Mouse (Mus musculus): ENCODE data around the gene Gtpbp8. TPM values are rescaled to one million over a fixed set of nuclear protein-coding genes. Genes with fewer than 3 reads are reported as not detected.

Gene Gtpbp8
- polyA plus RNA-seq, 1 experiment from 2014 or later = 30.5 TPM

DNA sequence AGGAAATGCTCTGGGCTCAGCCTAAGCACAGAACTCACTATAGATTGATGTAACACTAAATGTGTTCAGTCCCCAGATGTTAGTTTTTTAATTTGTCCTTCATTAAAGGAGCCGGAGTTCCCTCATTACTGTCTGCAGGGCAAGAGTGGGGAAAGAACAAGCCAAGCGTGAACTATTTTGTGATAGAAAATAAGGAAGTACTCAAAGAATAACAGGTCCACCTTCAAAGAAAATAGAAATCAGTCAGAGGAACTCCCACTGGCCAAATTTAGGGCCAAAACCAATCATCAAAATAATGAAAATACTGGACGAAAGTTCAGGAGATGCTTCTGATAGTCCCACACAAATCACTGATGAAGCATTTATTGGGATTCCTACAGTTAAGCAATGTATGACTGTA is 45.0 kb downstream of the Gtpbp8 start:
- Histone ChIP-seq H3K4me3 (ENCODE audit: low read depth, low read length) (no peak overlapping the region), H3K27me3 (replicated peaks; ENCODE audit: control insufficient read depth, insufficient read depth, low read length) (no peaks in the 10 kb centered on the region), H3K27ac (ENCODE audit: low read depth) (no peak overlapping the region), H3K9me3 (ENCODE audit: control insufficient read depth, low read length) (no peaks in the 10 kb centered on the region), H3K4me2 (ENCODE audit: low read length) (no peak overlapping the region), H3K9ac (ENCODE audit: low read length) (no peak overlapping the region), H3K4me1 (replicated peaks; ENCODE audit: control insufficient read depth, insufficient read depth, low read length) (peaks cover 5% of the 10 kb centered on the region), H3K36me3 (ENCODE audit: control insufficient read depth, insufficient read depth, low read length) (no peaks in the 10 kb centered on the region)
- ATAC-seq (replicated peaks; ENCODE audit: low FRiP score, low TSS enrichment, low read depth) (no peak), DNase-seq (ENCODE audit: low spot score) (no peak)
- WGBS = 84% methylated on average over 3 of the region's 3 CpGs

DNA sequence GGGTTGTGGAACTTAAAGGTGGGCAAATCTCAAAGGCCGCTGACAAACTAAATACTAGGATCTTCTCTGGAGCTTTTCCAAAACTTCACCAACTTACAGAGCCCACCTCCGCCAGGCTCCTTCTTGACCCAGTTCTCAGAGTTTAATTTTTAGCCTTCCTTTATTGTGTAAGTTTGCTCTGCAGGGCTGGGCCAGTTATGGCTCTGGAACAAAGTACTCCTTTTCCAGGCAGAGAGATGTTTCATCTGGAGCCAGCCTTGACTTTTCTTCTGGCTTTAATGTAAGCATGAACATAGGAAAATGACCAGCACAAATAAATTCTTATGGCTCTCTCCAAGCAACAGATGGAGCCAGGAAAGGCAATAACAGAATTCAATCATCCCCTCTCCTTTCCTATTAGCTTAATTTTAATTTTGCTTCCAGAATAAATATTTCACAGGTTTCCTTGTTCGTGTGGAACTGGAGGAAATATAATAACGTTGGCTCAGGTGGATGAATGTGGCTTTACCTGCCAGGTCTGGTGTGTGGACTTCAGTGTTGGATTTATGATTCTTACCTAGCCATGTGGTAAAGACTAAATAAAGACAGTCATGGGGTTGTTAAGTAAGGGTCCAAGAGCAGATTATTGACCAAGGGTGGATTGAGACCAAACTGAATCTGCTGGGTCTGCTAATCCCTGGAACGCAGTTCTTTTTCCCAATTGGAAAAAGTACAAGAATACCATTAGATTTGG is 48.5 kb downstream of the Gtpbp8 start:
- ATAC-seq (replicated peaks; ENCODE audit: low FRiP score, low TSS enrichment, low read depth) (no peak), DNase-seq (ENCODE audit: low spot score) (peak; percentile 45)
- Histone ChIP-seq H3K4me2 (ENCODE audit: low read length) (no peak overlapping the region), H3K4me3 (ENCODE audit: low read depth, low read length) (no peak overlapping the region), H3K27ac (ENCODE audit: low read depth) (no peak overlapping the region), H3K9me3 (ENCODE audit: control insufficient read depth, low read length) (no peaks in the 10 kb centered on the region), H3K36me3 (ENCODE audit: control insufficient read depth, insufficient read depth, low read length) (no peaks in the 10 kb centered on the region), H3K4me1 (replicated peaks; ENCODE audit: control insufficient read depth, insufficient read depth, low read length) (peaks cover 5% of the 10 kb centered on the region), H3K27me3 (replicated peaks; ENCODE audit: control insufficient read depth, insufficient read depth, low read length) (no peaks in the 10 kb centered on the region), H3K9ac (ENCODE audit: low read length) (no peak overlapping the region)
- 74% methylated on average over 5 of the region's 5 CpGs for WGBS

DNA sequence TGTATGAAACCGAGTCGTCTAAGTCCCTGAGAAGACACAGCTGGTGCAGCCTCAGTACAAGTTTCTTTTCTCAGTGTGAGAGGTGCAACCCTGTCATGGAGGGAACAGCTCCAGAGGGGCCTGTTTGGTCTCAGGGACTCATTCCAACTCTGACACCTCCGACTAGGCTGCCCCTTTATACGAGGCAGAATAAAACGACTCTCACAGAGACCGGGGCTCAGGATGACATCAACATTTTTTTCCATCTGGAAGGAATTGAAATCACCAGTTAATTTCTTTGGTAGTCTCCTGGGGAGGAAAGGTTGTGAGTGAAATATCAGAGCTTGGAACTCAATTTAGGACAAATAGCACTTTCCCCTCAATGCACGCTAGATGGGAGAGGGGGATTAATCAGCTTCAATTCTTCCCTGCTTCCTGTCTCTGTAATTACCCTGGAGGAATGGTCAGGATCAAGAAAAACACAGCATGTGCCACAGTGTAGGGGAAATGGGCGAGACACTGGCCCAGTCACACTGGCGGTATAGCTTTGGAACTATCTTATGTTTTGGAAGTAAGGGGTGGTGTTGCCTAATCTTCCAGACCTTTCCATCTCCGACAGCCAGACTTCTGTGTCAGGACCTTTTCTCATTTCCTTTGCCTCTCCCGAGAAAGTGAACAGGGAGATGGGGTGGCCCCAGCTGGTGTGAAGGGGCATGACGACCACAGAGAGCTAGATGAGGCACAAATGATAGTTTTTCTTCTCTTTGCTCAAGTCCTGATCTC is 50.1 kb downstream of the Gtpbp8 start:
- ATAC-seq (replicated peaks; ENCODE audit: low FRiP score, low TSS enrichment, low read depth) (peak; percentile 91), DNase-seq (ENCODE audit: low spot score) (peak; percentile 71)
- H3K9ac ChIP-seq (ENCODE audit: low read length) = no peak overlapping the region
- 21% methylated on average over 12 of the region's 12 CpGs for WGBS
- H3K27me3 ChIP-seq (replicated peaks; ENCODE audit: control insufficient read depth, insufficient read depth, low read length) = no peaks in the 10 kb centered on the region
- no peaks in the 10 kb centered on the region for H3K36me3 ChIP-seq (ENCODE audit: control insufficient read depth, insufficient read depth, low read length)
- peak overlapping the region; percentile 64 for H3K27ac ChIP-seq (ENCODE audit: low read depth)
- H3K4me3 ChIP-seq (ENCODE audit: low read depth, low read length) = no peak overlapping the region
- peaks cover 10% of the 10 kb centered on the region; the same call in 1 of the 2 replicates for H3K4me1 ChIP-seq (replicated peaks; ENCODE audit: control insufficient read depth, insufficient read depth, low read length)
- no peak overlapping the region for H3K4me2 ChIP-seq (ENCODE audit: low read length)
- no peaks in the 10 kb centered on the region for H3K9me3 ChIP-seq (ENCODE audit: control insufficient read depth, low read length)

DNA sequence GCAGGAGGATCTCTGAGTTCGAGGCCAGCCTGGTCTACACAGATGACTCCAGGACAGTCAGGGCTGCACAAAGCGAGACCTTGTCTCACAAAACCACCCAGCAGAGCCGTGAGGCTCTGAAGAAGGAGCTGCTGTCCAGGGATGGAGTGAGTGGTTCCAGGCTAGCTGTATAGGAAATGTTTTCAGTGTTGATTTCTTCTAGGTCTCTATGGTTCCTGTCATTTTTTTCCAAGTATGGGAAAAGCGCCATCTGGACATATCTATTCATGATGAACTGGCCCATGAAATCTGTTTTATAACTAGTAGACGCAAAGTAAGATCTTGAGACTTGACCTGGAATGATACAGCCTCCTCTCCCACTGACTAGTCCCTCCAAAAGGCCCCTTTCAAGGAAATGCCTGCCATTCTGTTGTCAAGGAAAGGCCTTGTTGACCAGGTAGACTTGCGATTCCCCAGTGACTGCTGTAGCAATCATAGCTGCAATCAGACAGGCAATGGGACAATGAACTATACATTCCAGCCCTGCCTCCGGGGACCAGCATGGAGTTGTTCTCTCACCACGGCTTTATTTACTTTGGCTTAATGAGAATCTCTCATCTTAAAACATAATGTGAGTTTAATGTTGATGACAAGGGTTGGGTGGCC is 50.8 kb downstream of the Gtpbp8 start:
- Histone ChIP-seq H3K36me3 (ENCODE audit: control insufficient read depth, insufficient read depth, low read length) (no peaks in the 10 kb centered on the region), H3K4me2 (ENCODE audit: low read length) (no peak overlapping the region), H3K27me3 (replicated peaks; ENCODE audit: control insufficient read depth, insufficient read depth, low read length) (no peaks in the 10 kb centered on the region), H3K9me3 (ENCODE audit: control insufficient read depth, low read length) (no peaks in the 10 kb centered on the region), H3K9ac (ENCODE audit: low read length) (no peak overlapping the region), H3K27ac (ENCODE audit: low read depth) (peak overlapping the region; percentile 64), H3K4me3 (ENCODE audit: low read depth, low read length) (no peak overlapping the region), H3K4me1 (replicated peaks; ENCODE audit: control insufficient read depth, insufficient read depth, low read length) (peaks cover 10% of the 10 kb centered on the region; the same call in 1 of the 2 replicates)
- peak; percentile 66 for DNase-seq (ENCODE audit: low spot score)
- 50% methylated on average over 8 of the region's 8 CpGs for WGBS
- peak; percentile 68 for ATAC-seq (replicated peaks; ENCODE audit: low FRiP score, low TSS enrichment, low read depth)

DNA sequence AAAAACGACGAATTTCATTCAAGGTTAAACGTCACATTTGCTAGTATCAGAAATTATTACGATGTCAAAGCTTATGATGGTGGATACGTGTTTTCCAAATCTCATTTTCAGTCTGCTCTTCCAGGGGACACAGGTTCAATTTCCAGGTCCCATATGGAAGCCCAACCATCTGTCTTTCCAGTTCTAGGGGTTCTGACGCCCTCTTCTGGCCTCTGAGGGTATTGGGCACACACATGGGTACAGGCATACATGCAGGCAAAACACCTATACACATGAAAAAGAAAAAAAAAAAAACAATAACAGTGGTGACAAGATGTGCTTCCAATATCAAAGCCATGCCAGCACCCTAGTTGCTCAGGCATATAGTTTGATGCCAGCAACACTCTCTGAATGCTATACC is 52.5 kb downstream of the Gtpbp8 start:
- peaks cover 15% of the 10 kb centered on the region; the same call in 1 of the 2 replicates for H3K4me1 ChIP-seq (replicated peaks; ENCODE audit: control insufficient read depth, insufficient read depth, low read length)
- 67% methylated on average over 6 of the region's 6 CpGs for WGBS
- no peak for ATAC-seq (replicated peaks; ENCODE audit: low FRiP score, low TSS enrichment, low read depth)

DNA sequence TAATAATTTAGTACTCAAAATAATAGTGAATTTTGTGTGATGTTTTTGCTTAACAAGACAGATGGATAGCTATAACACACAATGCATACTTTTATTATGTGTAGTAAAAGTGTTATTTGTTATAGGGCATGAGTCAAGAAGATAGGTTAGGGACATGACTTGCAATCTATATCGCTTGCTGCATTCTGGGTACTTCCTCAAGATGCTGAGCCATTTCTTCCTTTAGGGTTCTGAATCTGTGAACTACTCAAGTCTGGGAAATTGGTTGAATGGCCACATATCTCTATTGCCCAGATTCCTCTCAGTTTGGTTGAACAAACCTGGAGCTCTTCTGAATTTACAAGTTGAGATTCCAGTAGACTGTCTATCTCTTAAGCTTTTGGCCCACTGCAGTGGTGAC is 53.6 kb downstream of the Gtpbp8 start:
- Histone ChIP-seq H3K4me2 (ENCODE audit: low read length) (no peak overlapping the region), H3K9ac (ENCODE audit: low read length) (no peak overlapping the region), H3K27ac (ENCODE audit: low read depth) (no peak overlapping the region), H3K4me3 (ENCODE audit: low read depth, low read length) (no peak overlapping the region), H3K27me3 (replicated peaks; ENCODE audit: control insufficient read depth, insufficient read depth, low read length) (no peaks in the 10 kb centered on the region), H3K36me3 (ENCODE audit: control insufficient read depth, insufficient read depth, low read length) (no peaks in the 10 kb centered on the region), H3K9me3 (ENCODE audit: control insufficient read depth, low read length) (no peaks in the 10 kb centered on the region), H3K4me1 (replicated peaks; ENCODE audit: control insufficient read depth, insufficient read depth, low read length) (peaks cover 26% of the 10 kb centered on the region)
- ATAC-seq (replicated peaks; ENCODE audit: low FRiP score, low TSS enrichment, low read depth) (no peak), DNase-seq (ENCODE audit: low spot score) (no peak)
- 95% methylated on average over 1 of the region's 1 CpGs for WGBS

More for the DNA sequence above, 52.5 kb downstream of the Gtpbp8 start:
- H3K9me3 ChIP-seq (ENCODE audit: control insufficient read depth, low read length) = no peaks in the 10 kb centered on the region
- no peak overlapping the region for H3K9ac ChIP-seq (ENCODE audit: low read length)
- no peak overlapping the region for H3K4me2 ChIP-seq (ENCODE audit: low read length)
- H3K27me3 ChIP-seq (replicated peaks; ENCODE audit: control insufficient read depth, insufficient read depth, low read length) = no peaks in the 10 kb centered on the region
- no peak overlapping the region for H3K27ac ChIP-seq (ENCODE audit: low read depth)
- H3K4me3 ChIP-seq (ENCODE audit: low read depth, low read length) = no peak overlapping the region
- no peaks in the 10 kb centered on the region for H3K36me3 ChIP-seq (ENCODE audit: control insufficient read depth, insufficient read depth, low read length)
- no peak for DNase-seq (ENCODE audit: low spot score)

DNA sequence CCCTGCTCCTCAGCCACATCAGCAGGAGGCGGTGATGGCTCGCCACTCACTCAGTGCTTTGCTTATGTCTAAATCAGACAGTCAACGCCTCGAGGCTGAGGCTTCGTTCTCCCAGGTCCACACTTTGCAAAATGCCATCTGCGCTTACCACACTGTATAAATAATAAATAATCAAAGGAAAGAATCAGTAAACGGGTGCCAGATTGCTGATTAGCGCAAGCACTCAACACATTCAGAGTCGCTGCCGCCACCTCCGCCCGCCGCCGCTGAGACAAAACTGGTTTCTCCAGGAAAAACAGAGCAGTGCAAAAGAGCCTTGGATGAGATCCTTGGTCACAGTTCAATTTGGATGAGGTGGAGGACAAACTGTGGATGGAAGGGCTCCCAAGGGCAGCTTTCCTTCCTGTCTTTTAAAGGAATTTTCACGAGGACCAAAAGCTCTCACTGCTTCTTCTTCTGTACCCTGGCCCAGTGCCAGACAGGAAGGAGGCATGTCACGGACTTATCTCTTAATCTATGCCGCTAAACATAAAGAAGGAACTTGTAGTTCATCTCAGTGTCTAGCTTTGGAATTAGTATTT is 54.5 kb downstream of the Gtpbp8 start:
- H3K9ac ChIP-seq (ENCODE audit: low read length) = no peak overlapping the region
- no peaks in the 10 kb centered on the region for H3K27me3 ChIP-seq (replicated peaks; ENCODE audit: control insufficient read depth, insufficient read depth, low read length)
- H3K27ac ChIP-seq (ENCODE audit: low read depth) = 0 out of 2 replicates have a peak overlapping the region, but pooled peaks have one; percentile 12
- DNase-seq (ENCODE audit: low spot score) (no peak), ATAC-seq (replicated peaks; ENCODE audit: low FRiP score, low TSS enrichment, low read depth) (no peak)
- H3K9me3 ChIP-seq (ENCODE audit: control insufficient read depth, low read length) = no peaks in the 10 kb centered on the region
- H3K36me3 ChIP-seq (ENCODE audit: control insufficient read depth, insufficient read depth, low read length) = no peaks in the 10 kb centered on the region
- no peak overlapping the region for H3K4me3 ChIP-seq (ENCODE audit: low read depth, low read length)
- H3K4me1 ChIP-seq (replicated peaks; ENCODE audit: control insufficient read depth, insufficient read depth, low read length) = peaks cover 27% of the 10 kb centered on the region
- peak overlapping the region; percentile 11; the same call in 1 of the 2 replicates for H3K4me2 ChIP-seq (ENCODE audit: low read length)
- WGBS = 56% methylated on average over 17 of the region's 17 CpGs

DNA sequence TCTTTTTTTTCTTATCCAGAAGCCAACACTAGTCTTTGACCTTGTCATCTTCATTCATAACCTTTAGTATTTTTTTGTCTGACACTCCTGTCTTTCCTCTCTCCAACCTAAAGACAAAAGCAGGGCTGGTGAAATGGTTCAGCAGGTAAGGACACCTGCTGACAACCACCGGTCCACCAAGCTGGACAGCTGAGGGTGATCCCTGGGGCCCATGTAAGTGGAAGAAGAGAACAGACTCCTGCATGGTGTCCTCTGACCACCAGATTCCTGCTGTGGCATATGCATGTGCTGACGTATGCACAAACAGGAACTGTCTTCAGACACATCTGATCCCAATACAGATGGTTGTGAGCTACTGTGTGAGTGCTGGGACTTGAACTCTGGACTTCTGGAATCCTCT is 55.1 kb downstream of the Gtpbp8 start:
- 83% methylated on average over 2 of the region's 2 CpGs for WGBS
- no peak for ATAC-seq (replicated peaks; ENCODE audit: low FRiP score, low TSS enrichment, low read depth)

More for the DNA sequence above, 55.1 kb downstream of the Gtpbp8 start:
- no peaks in the 10 kb centered on the region for H3K27me3 ChIP-seq (replicated peaks; ENCODE audit: control insufficient read depth, insufficient read depth, low read length)
- H3K4me1 ChIP-seq (replicated peaks; ENCODE audit: control insufficient read depth, insufficient read depth, low read length) = peaks cover 27% of the 10 kb centered on the region
- H3K9ac ChIP-seq (ENCODE audit: low read length) = no peak overlapping the region
- H3K4me2 ChIP-seq (ENCODE audit: low read length) = no peak overlapping the region
- no peaks in the 10 kb centered on the region for H3K36me3 ChIP-seq (ENCODE audit: control insufficient read depth, insufficient read depth, low read length)
- no peak overlapping the region for H3K4me3 ChIP-seq (ENCODE audit: low read depth, low read length)
- no peaks in the 10 kb centered on the region for H3K9me3 ChIP-seq (ENCODE audit: control insufficient read depth, low read length)
- H3K27ac ChIP-seq (ENCODE audit: low read depth) = no peak overlapping the region
- no peak for DNase-seq (ENCODE audit: low spot score)
